Mouse (Mus musculus): ENCODE data around the gene Notch4.
"Not testable (repeated sequence)": the region's sequence is repeated elsewhere in the genome, so short reads cannot be mapped to it uniquely, and the experiment has no call there.

Gene Notch4

GRCm38 (mm10) chr17:34564003-34564421 lies at the start of gene Notch4:
TSS of gene Notch4 (plus strand) at chr17:34564268.
- DNase-seq (ENCODE audit: low spot score): no peak

- no peak for DNase-seq (ENCODE audit: low spot score)
Measured at GRCm38 (mm10) chr17:34516514-34516913, 47.6 kb upstream of the Notch4 start.

- no peak for DNase-seq (ENCODE audit: low spot score)
Measured at GRCm38 (mm10) chr17:34517252-34517651, 46.8 kb upstream of the Notch4 start, which contains the start of gene Btnl6. TSS of gene Btnl6 (minus strand) at chr17:34517352.

GRCm38 (mm10) chr17:34517795-34518194 lies 46.3 kb upstream of the Notch4 start:
- no peak for DNase-seq (ENCODE audit: low spot score)

- not testable (repeated sequence) for DNase-seq (ENCODE audit: low spot score)
Measured at GRCm38 (mm10) chr17:34518571-34518970, 45.5 kb upstream of the Notch4 start.

- no peak for DNase-seq (ENCODE audit: low spot score)
Measured at GRCm38 (mm10) chr17:34519001-34519400, 45.1 kb upstream of the Notch4 start.

GRCm38 (mm10) chr17:34532671-34533070 lies 31.4 kb upstream of the Notch4 start:
- DNase-seq (ENCODE audit: low spot score): no peak

GRCm38 (mm10) chr17:34543567-34543966 lies 20.5 kb upstream of the Notch4 start:
- not testable (repeated sequence) for DNase-seq (ENCODE audit: low spot score)

- no peak for DNase-seq (ENCODE audit: low spot score)
Measured at GRCm38 (mm10) chr17:34546797-34547196, 17.3 kb upstream of the Notch4 start.

GRCm38 (mm10) chr17:34547601-34548000 lies 16.5 kb upstream of the Notch4 start:
- no peak for DNase-seq (ENCODE audit: low spot score)

GRCm38 (mm10) chr17:34549156-34549555 lies 14.9 kb upstream of the Notch4 start:
- no peak for DNase-seq (ENCODE audit: low spot score)

GRCm38 (mm10) chr17:34549843-34550242 lies 14.2 kb upstream of the Notch4 start:
- no peak for DNase-seq (ENCODE audit: low spot score)

GRCm38 (mm10) chr17:34555483-34555882 lies 8.6 kb upstream of the Notch4 start:
- DNase-seq (ENCODE audit: low spot score): peak; percentile 79

GRCm38 (mm10) chr17:34556406-34556805 lies 7.7 kb upstream of the Notch4 start:
- DNase-seq (ENCODE audit: low spot score): no peak

GRCm38 (mm10) chr17:34557411-34557810 lies 6.7 kb upstream of the Notch4 start:
- no peak for DNase-seq (ENCODE audit: low spot score)

GRCm38 (mm10) chr17:34559116-34559515 lies 5.0 kb upstream of the Notch4 start:
- DNase-seq (ENCODE audit: low spot score): no peak

- DNase-seq (ENCODE audit: low spot score): no peak
Measured at GRCm38 (mm10) chr17:34559895-34560294, 4.2 kb upstream of the Notch4 start.

- no peak for DNase-seq (ENCODE audit: low spot score)
Measured at GRCm38 (mm10) chr17:34560438-34560837, 3.6 kb upstream of the Notch4 start.

GRCm38 (mm10) chr17:34561200-34561599 lies 2.9 kb upstream of the Notch4 start:
- DNase-seq (ENCODE audit: low spot score): no peak

- DNase-seq (ENCODE audit: low spot score): no peak
Measured at GRCm38 (mm10) chr17:34562595-34562994, 1.5 kb upstream of the Notch4 start.

- no peak for DNase-seq (ENCODE audit: low spot score)
Measured at GRCm38 (mm10) chr17:34563354-34563753, 714 bp upstream of the Notch4 start.

- DNase-seq (ENCODE audit: low spot score): no peak
Measured at GRCm38 (mm10) chr17:34564796-34565195, 728 bp downstream of the Notch4 start.

- DNase-seq (ENCODE audit: low spot score): no peak
Measured at GRCm38 (mm10) chr17:34567311-34567710, 3.2 kb downstream of the Notch4 start.

GRCm38 (mm10) chr17:34568421-34568820 lies 4.4 kb downstream of the Notch4 start:
- DNase-seq (ENCODE audit: low spot score): no peak

- no peak for DNase-seq (ENCODE audit: low spot score)
Measured at GRCm38 (mm10) chr17:34569919-34570318, 5.9 kb downstream of the Notch4 start.

Data from adipocyte (in vitro differentiated cells).